Mouse (Mus musculus) neutrophil, adult 5-6 weeks (primary cell): ENCODE results near the gene Stra6. TPM values are rescaled to one million over a fixed set of nuclear protein-coding genes. Genes with fewer than 3 reads are reported as not detected.

Source experiments
- ATAC-seq: fragments of 151-379, 151-347 bp; 2 replicates; pipeline ENCODE4 v1.8.0; 2017; ENCODE audit warnings: mild to moderate bottlenecking, moderate TSS enrichment; ENCODE audit not compliant: insufficient number of reproducible peaks, poor library complexity, low FRiP score, severe bottlenecking; ENCODE audit errors: extremely low read depth
- total RNA-seq: library from RNA; stranded (forward); fragments of 200-1000 nt; gene quantifications from 2 replicates; pipeline ENCODE4 v1.2.3, GENCODE M21; 2017

Gene Stra6
- total RNA-seq, 1 experiment from 2014 or later: not detected

- no peak for ATAC-seq
Observed at GRCm38 (mm10) chr9:58087277-58087998, 23.9 kb downstream of the Stra6 start.

GRCm38 (mm10) chr9:58091623-58092425, 28.2 kb downstream of the Stra6 start:
- no peak for ATAC-seq

DNA sequence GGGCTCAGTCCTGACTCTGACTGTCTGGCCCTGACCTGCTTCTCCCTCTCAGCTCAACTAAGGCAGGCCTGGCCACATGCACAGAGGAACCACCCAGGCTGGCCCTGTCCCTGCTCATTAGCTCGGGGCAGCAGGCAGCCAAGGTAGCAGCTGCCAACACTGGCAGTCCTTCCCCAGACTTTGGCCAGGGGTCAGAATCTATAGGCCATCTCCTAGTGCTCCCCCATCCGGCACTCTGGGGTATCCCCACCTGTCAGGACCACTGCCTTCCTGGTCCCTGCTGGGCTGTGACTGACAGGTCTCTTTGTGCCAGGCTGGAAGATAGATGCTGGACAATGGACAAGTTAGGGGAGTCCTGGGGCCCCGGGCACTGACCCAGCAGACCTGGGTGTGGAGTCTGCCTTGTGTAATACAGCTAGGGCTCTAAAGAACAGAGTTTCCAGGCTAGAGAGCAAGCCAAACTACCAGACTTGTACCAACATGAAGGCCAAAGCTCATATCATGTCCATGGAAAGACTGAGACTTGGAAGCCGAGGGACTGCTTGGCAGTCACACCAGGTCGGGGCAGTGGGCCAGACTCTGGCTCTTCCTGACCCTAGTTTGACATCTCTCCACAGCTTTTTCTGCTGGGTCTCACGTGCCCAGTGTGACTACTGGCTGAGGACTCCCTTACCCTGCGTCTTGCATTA, 29.1 kb downstream of the Stra6 start:
- no peak for ATAC-seq

DNA sequence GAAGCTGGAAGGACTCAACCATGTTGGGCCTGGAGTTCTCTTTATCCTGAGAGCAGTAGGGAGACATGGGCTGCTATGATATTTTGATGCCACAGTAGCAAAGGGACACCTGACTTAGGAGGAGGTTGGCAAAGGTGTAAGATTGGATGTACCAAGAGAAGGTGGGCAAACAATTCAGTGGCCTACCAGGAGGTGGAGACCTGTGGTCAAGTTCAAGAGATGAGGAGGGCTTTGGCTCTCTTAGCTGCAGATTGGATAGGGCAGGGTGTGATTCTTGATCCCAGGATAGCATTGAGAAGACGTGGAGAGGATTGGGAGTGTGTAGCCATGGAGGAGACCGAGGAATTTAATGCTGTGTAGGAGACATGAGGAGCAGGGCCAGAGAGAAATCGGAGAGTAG, 30.2 kb downstream of the Stra6 start:
- ATAC-seq: no peak

DNA sequence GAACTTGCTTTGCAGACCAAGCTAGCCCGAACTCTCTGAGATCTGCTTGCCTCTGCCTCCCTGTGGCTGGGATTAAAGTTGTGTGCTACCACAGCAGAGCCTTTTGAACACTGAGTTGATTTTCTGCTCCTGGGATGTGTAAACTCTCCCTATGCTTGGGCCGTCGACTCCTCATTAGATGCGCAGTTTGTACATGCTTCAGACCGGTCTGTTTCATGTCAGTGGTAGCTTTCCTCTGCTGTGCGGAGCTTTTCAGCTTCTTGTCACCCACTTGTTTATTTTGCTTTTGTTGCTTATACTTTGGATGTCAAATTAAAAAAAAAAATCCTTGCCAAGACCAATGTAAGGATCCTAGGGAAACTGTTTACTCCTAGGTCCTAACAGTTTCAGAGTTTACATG, 32.4 kb downstream of the Stra6 start:
- ATAC-seq: no peak

DNA sequence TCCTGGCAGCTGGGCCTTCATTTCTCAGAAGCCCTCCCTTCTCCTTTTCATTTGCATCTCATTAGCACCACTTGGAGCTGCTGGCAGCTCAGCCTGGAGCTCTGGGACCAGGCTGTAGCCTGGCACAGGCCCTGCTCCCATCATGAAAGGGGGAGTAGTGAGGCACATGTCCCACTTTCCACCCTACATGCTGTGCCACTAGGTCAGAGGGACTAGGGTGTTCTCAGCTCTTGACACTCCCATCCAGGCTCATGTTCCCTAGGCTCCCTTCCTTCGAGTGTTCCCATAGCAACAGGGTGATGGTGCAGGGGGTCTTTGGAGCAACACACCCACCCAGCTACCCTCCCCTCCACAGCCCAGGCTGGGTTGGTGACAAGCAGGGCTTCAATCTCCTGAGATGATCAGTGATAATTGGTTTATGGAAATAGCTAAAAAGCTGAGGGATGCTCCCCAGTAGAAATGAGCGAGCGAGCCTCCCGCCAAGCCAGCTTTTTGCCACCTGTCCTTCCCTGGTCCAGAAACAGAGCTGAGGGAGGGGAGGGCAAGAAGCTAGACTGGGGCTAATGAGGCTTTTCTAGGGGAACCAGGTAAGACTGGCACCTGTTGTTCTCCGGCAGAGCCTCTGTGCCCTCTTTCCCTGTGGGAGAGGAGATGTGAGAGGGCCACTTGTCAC, 33.2 kb downstream of the Stra6 start:
- no peak for ATAC-seq

GRCm38 (mm10) chr9:58099836-58100565, 36.4 kb downstream of the Stra6 start:
- ATAC-seq: no peak

GRCm38 (mm10) chr9:58102013-58102412, 38.4 kb downstream of the Stra6 start:
- no peak for ATAC-seq

DNA sequence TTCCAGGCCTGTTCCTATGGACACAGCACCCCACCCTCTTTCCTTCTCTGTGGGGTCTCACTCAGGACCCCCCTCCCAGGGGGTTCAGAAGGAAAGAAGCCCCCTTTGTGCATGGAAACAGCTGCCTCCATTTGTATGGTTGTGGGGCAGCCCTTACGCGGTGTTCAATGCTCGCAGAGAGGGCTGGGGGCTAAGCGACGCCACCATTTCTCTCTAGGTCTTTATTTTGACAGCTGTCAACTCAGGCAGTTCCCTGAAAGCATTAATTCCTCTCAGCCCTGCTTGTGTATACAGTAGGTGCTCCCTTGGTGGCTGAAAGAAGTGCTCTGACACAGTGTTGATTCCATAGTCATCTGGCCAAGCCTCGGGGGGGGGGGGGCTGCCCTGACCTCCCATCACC, 40.1 kb downstream of the Stra6 start:
- ATAC-seq: no peak

GRCm38 (mm10) chr9:58105595-58106169, 42.1 kb downstream of the Stra6 start:
- ATAC-seq: no peak

GRCm38 (mm10) chr9:58107494-58107893, 43.9 kb downstream of the Stra6 start:
- ATAC-seq: no peak

GRCm38 (mm10) chr9:58110787-58111186, 47.2 kb downstream of the Stra6 start:
- no peak for ATAC-seq

- ATAC-seq: no peak
Observed at GRCm38 (mm10) chr9:58111431-58111830, 47.8 kb downstream of the Stra6 start.

- ATAC-seq: peak; percentile 48; the same call in 1 of the 2 replicates
Observed at GRCm38 (mm10) chr9:58112321-58112751, 48.7 kb downstream of the Stra6 start.

GRCm38 (mm10) chr9:58112866-58113278, 49.3 kb downstream of the Stra6 start:
- ATAC-seq: no peak

GRCm38 (mm10) chr9:58113279-58113884, 49.8 kb downstream of the Stra6 start:
- ATAC-seq: no peak

- ATAC-seq: no peak
Observed at GRCm38 (mm10) chr9:58114019-58114418, 50.4 kb downstream of the Stra6 start.
